Mouse (Mus musculus) ovary, postnatal 14 days (tissue): ENCODE data around the gene Skil.
"Not testable (repeated sequence)": the region's sequence is repeated elsewhere in the genome, so short reads cannot be mapped to it uniquely, and the experiment has no call there.

Experiments
- DNase-seq: peaks from one replicate; pipeline ENCODE4 v3.0.0; 2022; ENCODE audit warnings: low spot score

Skil gene

DNA sequence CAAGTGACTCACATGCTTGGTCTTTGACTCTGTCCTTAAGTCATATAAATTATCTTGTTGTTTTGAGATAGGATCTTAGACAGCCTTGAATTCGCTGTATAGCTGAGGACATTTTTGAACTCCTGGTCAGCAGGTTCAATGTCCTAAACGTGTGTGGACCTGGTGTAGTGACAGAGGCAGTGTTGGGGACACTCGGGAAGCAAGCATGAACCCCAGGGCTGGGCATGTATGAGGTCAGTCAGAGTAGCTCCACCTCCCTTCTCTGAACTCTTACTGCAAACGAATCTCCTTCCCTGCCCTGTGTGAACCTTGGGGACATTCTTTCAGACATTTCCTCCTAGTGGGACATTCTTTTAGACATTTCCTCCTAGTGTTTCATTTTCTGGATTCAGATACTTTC lies 34.9 kb downstream of the Skil start:
- DNase-seq, result no peak

DNA sequence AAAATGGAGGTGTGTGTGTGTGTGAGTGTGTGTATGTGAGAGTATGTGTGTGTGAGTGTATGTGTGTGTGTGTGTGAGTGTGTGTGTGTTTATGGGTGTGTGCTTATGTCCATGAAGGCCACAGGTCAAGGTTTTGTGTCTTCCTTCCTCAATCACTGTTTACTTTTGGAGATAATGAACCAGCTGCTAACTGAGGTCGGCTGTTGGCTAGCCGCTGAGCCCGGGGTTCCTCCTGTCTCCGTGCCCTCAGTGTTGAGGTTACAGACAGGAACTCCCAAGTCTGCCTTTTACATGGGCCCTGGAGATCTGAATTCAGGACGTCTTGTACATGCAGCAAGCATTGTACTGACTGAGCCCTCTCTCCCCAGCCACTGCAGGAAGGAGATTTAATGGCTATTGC lies 38.8 kb downstream of the Skil start:
- no peak for DNase-seq

DNA sequence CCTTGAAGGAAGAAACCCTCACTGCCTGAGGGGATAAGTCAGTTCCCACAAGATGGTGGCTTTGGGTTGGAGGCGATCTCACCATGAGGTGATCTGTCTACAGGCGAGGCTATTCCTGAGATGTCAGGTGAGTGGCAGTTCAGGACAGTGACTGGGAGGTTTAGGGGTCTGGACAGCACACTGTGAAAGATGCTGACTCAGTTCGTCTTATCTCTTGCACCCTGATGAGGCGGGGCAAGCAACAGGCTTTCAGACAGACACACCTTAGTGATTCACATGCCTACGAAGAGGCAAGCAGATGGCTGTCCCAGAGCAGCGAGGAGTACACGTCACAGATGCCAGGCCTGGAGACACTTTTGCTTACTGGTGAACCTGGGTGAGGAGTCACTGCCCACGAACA lies 39.4 kb downstream of the Skil start:
- DNase-seq, result no peak

DNA sequence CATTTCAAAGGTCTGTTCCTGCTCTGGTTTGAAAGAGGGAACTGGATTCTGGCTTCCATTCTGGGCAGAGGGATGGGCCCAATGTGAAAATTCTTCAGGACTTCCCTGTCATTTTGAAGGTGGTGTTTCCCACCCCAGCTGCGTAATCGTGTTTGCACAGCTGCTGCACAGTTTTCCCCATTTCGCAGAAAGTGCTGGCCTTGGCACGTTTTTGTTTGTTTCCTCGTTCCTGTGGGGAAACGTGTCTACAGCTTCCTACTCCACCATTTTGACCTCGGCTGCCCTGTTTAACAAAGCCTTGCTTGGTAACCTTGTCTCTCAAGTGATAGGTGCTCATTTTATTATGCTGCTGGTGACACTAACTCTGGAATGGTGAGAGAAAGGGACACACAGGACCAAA lies 39.8 kb downstream of the Skil start:
- DNase-seq, result no peak

DNA sequence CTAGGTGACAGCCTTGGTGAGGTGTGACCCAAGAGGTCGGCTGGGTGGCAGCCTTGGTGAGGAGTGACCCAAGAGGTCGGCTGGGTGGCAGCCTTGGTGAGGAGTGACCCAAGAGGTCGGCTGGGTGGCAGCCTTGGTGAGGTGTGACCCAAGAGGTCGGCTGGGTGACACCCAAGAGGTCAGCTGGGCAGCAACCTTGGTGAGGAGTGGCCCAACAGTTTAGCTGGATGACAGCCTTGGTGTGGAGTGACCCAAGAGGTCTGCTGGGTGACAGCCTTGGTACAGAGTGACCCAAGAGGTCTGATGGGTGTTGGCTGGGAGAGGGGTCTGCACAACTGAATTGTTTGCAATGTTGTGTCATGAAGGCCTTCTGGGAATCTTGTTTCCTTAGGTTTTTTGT lies 41.7 kb downstream of the Skil start:
- DNase-seq, result not testable (repeated sequence)

DNA sequence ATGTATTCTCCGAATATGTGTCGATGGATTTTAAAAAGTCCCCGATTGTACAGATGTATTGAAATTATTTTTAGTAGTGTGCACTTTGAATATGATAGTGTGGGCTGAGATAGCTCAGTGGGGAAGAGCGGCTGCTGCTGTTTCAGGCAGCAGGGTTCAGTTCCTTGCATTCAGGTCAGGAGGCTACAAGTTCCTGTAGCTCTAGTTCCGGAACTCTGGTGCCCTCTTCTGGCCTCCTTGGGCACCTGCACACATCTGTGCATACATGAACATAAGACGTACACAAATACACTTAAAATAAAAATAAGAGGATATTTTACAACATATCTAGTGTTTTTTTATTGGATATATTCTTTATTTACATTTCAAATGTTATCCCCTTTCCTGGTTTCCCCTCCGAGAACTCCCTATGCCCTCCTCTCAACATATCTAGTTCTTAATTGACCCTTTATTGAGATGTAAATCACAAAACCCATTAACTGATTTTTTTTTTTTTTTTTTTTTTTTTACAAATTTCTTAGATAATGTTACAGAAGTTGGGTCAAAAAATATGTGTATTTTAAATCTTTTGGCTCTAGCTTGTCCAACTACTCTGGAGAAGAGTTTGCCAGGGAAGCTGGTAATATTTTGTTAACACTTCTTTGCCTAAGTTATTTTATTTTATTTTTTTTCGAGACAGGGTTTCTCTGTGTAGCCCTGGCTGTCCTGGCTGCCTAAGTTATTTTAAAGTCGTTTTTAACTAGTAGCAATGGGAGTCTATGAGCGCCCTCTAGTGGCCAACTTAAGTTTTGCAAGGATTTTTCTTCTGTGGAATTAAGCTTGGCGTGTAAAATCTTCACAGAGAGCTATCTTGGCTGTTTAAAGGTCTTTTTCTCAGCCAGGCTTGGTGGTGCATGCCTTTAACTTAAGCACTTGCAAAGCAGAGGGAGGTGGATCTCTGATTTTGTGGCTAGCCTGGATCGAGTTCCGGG lies 43.9 kb downstream of the Skil start:
- DNase-seq, result peak; percentile 76

DNA sequence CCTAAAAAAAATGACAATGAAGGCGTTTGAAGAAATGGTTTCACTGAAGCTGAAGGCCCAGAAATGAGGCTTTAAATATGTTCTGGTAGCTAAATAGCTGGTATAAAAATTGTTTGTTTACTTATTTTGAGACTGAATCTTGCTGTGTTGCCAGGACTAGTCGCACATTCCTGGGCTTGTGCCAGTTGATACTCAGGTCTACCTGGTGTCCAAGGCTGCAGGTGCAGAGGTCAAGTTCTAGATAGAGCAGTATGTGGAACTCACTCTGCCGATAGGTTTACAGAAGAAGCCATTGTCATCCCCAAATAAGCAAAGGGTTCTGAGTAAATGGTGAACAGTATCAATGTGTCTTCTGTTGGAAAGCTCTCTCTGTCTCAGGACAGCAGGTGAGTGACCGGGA lies 46.8 kb downstream of the Skil start:
- DNase-seq, result no peak

DNA sequence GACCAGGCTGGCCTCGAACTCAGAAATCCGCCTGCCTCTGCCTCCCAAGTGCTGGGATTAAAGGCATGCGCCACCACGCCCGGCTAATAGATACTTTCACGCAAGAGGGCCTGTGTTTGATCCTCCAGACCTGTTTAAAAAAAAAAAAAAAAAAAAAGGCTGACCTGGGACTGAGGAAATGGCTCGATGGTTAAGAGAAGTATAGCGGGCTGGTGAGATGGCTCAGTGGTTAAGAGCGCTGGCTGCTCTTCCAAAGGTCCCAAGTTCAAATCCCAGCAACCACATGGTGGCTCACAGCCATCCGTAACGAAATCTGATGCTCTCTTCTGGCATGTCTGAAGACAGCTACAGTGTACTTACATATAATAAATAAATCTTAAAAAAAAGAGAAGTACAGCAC lies 50.4 kb downstream of the Skil start:
- DNase-seq, result not testable (repeated sequence)

DNA sequence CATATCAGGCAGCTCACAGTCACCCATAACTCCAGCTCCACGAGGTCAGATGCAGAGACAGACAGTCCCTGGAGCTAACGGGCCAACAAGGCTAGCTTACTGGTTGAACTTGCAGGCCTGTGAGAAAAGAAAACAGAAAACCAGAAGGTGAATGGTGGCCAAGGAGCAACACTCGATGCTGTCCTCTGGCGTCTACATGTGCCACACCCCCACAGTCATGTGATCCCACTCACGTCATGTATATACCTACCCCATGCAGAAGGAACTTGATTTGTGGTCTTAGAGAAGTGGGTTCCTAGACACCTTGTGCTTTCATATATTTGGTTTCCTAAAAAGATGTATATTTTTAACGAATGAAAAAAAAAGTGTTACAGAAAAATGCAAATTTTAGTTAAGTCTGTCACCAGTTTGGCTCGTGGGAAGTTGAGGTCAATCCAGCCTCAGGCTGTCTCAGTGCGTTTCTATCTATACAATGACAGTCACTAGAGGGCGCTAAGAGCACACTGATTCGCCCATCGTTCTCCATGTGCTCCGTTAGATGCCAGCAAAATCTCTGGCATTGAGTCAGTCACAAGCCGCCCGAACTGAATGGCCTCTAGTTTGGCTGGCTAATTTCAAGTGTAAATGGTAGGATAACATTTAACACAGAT lies 50.9 kb downstream of the Skil start:
- DNase-seq, result peak; percentile 76

DNA sequence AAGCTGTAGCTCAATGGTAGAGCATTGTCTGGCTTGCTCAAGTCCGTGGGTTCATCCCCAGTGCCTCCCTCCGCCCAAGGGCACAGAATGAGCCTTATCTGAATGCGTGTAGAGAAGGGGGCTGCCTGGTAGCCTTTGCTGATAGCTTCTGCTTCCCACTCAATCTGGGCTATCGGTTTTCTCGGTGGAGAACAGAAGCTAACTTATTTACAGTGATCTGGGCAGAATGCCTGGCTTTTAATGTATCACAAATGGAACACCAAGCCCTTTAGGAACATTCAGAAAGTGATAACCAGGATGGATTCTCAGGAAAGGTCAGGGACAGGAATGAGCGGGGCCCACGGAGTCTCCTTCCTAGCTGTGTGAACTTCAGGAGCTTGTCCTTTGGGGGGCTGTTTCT lies 53.7 kb downstream of the Skil start:
- no peak for DNase-seq

DNA sequence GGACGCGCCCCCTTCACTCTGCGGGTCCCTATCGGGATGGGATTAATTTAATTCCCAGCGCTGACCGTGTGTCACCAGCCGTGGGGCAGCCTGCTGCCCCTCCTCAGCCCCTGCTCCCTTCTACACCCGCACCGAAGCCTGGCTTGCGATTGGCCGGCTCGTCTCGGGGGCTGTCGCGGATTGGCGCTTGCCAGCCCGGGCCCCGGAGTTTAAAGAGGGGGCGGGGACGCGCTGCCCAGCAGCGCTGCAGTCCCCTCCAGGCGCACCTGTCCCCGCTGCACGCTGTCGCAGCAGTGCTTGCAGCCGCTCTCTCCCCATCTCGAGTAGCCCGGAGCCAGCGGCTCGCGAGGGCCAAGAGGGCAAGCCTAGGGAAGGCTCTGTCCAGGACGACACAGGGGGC lies 54.8 kb downstream of the Skil start, which contains the start of gene Cldn11:
Cldn11 (plus strand) TSS at position 215 of the 400 bp plus-strand sequence.
- no peak for DNase-seq

DNA sequence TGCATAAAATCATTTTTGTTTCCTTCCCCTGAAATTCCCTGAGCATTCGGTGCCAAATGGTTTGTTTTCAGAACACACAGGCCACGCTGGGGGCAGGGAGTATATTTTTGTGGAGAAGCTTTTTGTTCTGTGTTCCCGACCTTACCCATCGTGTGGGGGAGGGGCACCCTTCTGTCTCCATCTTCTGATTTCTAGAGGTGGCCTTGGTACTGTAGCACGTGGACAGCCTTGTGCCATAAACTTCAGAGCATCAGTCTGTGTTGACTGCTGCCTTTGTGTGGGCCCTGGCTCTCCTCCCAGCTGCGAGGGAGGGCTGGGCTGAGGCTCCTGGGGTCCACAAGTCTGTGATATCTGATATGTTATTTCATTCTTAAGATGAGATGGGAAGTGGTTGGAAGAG lies 57.2 kb downstream of the Skil start:
- DNase-seq, result no peak

DNA sequence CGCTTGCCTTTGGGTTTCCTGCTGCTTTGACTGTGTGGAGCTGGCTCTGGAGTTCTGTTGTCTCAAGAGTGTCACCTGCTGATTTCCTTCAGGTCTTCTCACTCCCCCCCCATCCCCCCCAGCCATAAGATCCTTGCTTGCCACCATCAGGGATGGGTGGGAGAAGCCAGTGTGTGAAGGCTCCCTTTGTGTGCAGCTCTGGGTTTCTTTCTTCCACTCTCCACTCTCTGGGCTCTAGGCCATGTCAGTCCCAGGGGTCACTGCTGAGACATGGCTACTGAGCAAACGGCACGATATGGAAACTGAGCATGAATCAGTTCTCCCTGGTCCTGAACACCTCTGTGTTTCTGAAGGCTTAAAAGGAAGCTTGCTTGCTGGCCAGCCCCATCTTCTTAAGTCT lies 61.3 kb downstream of the Skil start:
- no peak for DNase-seq

DNA sequence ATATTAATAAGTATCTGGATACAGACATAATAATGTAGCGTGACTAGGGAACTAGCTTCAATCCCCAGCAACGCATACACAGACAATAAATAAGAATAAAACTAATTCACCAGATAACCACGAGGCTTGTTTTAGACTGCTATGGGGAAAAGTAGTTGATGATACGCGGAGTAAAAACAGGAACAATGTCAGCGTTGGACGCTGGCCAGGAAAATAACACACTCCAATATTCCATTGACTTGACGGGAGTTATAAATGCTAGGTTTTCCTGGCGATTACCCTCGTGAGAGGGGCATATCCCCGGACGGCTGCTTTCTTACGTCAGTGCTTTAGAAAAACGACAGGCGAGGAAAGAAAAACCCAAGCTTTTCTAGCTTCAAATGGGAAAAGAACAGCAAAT lies 62.9 kb downstream of the Skil start:
- DNase-seq, result no peak

DNA sequence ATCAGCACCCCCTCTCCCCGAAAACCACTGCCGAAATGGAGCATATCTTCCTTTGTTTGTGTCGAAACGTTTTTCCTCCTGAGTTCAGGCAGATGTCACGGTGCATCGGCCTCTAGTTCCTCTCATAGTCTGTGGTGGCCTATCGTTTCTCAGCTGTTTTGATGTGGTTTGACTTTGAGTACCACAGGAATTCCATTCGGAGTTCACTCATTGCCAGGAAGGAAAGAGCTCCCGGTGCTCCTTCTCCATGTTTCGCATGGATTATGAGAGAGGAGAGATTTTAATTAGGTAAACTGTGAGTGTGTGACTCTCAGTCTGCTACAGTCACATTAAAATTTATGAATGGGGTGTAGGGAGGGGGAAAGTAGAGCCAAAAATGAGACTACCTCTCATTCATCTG lies 65.2 kb downstream of the Skil start:
- no peak for DNase-seq

DNA sequence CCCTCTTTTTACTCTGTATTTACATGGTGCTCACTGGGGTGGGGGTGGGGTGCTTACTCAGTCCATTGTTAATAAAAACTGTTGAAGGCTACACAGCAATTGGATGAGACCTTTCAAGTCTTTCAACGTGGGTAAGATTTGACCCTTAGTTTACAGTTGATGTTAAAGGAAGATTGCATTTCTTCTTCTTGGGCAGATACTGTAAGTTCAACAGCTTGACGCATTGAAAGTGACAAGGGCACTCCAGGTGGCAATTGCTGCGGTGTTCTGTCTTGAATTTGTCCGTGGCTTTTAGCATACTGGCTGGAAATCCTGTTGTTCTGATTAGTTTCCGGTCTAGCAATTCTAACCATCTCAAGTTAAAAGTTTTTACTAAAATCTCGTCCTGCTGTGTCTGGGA lies 66.5 kb downstream of the Skil start:
- no peak for DNase-seq

DNA sequence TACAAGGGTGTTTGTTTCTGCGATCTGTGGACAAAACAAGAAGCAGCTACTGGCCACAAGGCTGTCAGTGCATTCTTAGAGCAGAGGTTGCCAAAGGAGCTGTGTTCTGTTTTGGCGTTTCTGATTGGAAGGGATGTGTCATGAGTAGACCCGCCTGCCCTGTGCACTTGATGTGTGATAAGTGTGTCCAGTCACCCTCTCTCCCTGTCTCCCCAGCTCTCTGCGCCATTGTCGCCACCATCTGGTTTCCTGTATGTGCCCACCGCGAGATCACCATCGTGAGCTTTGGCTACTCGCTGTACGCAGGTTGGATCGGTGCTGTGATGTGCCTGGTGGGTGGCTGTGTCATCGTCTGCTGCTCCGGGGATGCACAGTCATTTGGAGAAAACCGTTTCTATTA lies 68.0 kb downstream of the Skil start:
- DNase-seq, result no peak

DNA sequence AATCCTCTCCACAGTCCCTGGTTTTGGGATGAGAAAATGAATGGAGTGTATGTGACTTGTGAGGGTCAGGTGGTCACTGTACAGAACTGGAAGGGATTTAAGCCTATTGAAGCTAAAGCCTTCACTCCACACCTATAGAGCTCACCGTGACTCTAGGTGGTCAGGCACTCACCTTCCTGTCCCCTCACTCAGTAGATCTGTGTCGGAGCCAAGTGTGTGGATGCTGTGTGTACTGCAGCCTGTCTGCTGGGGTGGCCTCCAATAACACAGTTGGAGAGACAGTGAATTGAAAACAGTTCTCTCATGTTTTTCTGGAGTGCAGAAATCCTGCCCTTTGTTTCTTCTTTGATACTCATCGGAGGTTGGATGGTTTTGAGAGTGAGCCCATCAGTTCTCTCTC lies 70.9 kb downstream of the Skil start:
- no peak for DNase-seq

DNA sequence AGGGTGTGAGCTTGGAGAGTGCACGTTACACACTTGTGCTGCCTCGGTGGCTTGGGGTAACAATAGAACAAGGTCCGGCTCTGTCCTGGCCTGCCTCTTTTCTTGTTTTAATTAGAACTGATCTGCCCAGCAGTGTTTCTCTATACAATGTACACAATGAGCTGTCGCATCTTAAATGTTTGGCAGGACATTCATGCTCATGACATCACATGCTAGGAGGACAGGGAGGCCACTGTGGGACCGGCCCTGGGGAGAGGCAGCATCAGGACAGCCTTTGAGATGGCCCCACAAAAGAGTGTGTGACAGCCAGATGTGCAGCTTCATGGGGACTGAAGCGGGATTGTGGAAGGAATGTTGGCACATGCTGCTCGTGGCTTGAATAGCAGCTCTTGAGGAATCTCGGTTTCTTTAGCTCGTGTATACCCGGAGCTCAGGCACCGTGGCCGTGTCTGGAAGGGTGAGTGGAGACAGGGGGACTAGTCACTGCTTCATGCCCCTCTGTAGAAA lies 71.6 kb downstream of the Skil start:
- no peak for DNase-seq
